Mouse (Mus musculus): ENCODE results near the gene Itgb2. TPM values are rescaled to one million over a fixed set of nuclear protein-coding genes. Genes with fewer than 3 reads are reported as not detected.

Gene Itgb2
- polyA plus RNA-seq, 1 experiment, result 401 TPM

GRCm38 (mm10) chr10:77590812-77591211 is 60.8 kb downstream of the Itgb2 start:
- H3K4me1 ChIP-seq (ENCODE audit: control insufficient read depth, insufficient read depth, low read length), result no peaks in the 10 kb centered on the region
- no peak overlapping the region for H3K27ac ChIP-seq (ENCODE audit: insufficient read depth, low read depth, low read length)
- TF ChIP-seq CTCF (IDR thresholded peaks at IDR 0.05; ENCODE audit: low read depth, low read length), result peak; percentile 34; the same call in 1 of the 2 replicates
- TF ChIP-seq POLR2A (IDR thresholded peaks at IDR 0.05; ENCODE audit: borderline replicate concordance, low read depth, low read length), result no peak
- H3K4me3 ChIP-seq (ENCODE audit: insufficient read depth, low read length), result no peak overlapping the region

GRCm38 (mm10) chr10:77591546-77591945 is 61.5 kb downstream of the Itgb2 start:
- Histone ChIP-seq H3K4me3 (ENCODE audit: insufficient read depth, low read length) (no peak overlapping the region), H3K4me1 (ENCODE audit: control insufficient read depth, insufficient read depth, low read length) (no peaks in the 10 kb centered on the region), H3K27ac (ENCODE audit: insufficient read depth, low read depth, low read length) (no peak overlapping the region)
- TF ChIP-seq POLR2A (IDR thresholded peaks at IDR 0.05; ENCODE audit: borderline replicate concordance, low read depth, low read length) (no peak), CTCF (IDR thresholded peaks at IDR 0.05; ENCODE audit: low read depth, low read length) (no peak)

- Histone ChIP-seq H3K4me3 (ENCODE audit: insufficient read depth, low read length) (no peak overlapping the region), H3K4me1 (ENCODE audit: control insufficient read depth, insufficient read depth, low read length) (no peaks in the 10 kb centered on the region), H3K27ac (ENCODE audit: insufficient read depth, low read depth, low read length) (no peak overlapping the region)
- TF ChIP-seq POLR2A (IDR thresholded peaks at IDR 0.05; ENCODE audit: borderline replicate concordance, low read depth, low read length) (no peak), CTCF (IDR thresholded peaks at IDR 0.05; ENCODE audit: low read depth, low read length) (no peak)
These were observed 66.0 kb downstream of the Itgb2 start for GRCm38 (mm10) chr10:77596060-77596459.

- Histone ChIP-seq H3K27ac (ENCODE audit: insufficient read depth, low read depth, low read length) (no peak overlapping the region), H3K4me1 (ENCODE audit: control insufficient read depth, insufficient read depth, low read length) (peaks cover 7% of the 10 kb centered on the region; the same call in 1 of the 2 replicates), H3K4me3 (ENCODE audit: insufficient read depth, low read length) (no peak overlapping the region)
- TF ChIP-seq POLR2A (IDR thresholded peaks at IDR 0.05; ENCODE audit: borderline replicate concordance, low read depth, low read length) (no peak), CTCF (IDR thresholded peaks at IDR 0.05; ENCODE audit: low read depth, low read length) (no peak)
These were observed 73.0 kb downstream of the Itgb2 start for GRCm38 (mm10) chr10:77603021-77603420.

GRCm38 (mm10) chr10:77604111-77604510 is 74.1 kb downstream of the Itgb2 start:
- Histone ChIP-seq H3K4me3 (ENCODE audit: insufficient read depth, low read length) (no peak overlapping the region), H3K4me1 (ENCODE audit: control insufficient read depth, insufficient read depth, low read length) (peaks cover 7% of the 10 kb centered on the region; the same call in 1 of the 2 replicates), H3K27ac (ENCODE audit: insufficient read depth, low read depth, low read length) (no peak overlapping the region)
- TF ChIP-seq CTCF (IDR thresholded peaks at IDR 0.05; ENCODE audit: low read depth, low read length) (0 out of 2 replicates have a peak, but pooled peaks have one; percentile 29), POLR2A (IDR thresholded peaks at IDR 0.05; ENCODE audit: borderline replicate concordance, low read depth, low read length) (no peak)

- Histone ChIP-seq H3K4me1 (ENCODE audit: control insufficient read depth, insufficient read depth, low read length) (peaks cover 8% of the 10 kb centered on the region), H3K4me3 (ENCODE audit: insufficient read depth, low read length) (no peak overlapping the region), H3K27ac (ENCODE audit: insufficient read depth, low read depth, low read length) (no peak overlapping the region)
- TF ChIP-seq CTCF (IDR thresholded peaks at IDR 0.05; ENCODE audit: low read depth, low read length), result no peak
- no peak for TF ChIP-seq POLR2A (IDR thresholded peaks at IDR 0.05; ENCODE audit: borderline replicate concordance, low read depth, low read length)
These were observed 74.9 kb downstream of the Itgb2 start for GRCm38 (mm10) chr10:77604958-77605357.

GRCm38 (mm10) chr10:77605368-77605767 is 75.3 kb downstream of the Itgb2 start:
- H3K4me1 ChIP-seq (ENCODE audit: control insufficient read depth, insufficient read depth, low read length), result peaks cover 12% of the 10 kb centered on the region
- peak overlapping the region; percentile 89 for H3K27ac ChIP-seq (ENCODE audit: insufficient read depth, low read depth, low read length)
- peak overlapping the region; percentile 73; the same call in 1 of the 2 replicates for H3K4me3 ChIP-seq (ENCODE audit: insufficient read depth, low read length)
- TF ChIP-seq POLR2A (IDR thresholded peaks at IDR 0.05; ENCODE audit: borderline replicate concordance, low read depth, low read length), result no peak
- TF ChIP-seq CTCF (IDR thresholded peaks at IDR 0.05; ENCODE audit: low read depth, low read length), result no peak

GRCm38 (mm10) chr10:77605908-77606826 is 76.1 kb downstream of the Itgb2 start, which contains the start of the genes Sumo3 and Gm49325:
Gene Sumo3 (plus strand): TSS chr10:77606097.
Gene Gm49325 (plus strand): TSS chr10:77606197.
- Histone ChIP-seq H3K4me3 (ENCODE audit: insufficient read depth, low read length) (peak within 1 kb of the TSS; percentile 87), H3K27ac (ENCODE audit: insufficient read depth, low read depth, low read length) (peak within 1 kb of the TSS; percentile 89), H3K4me1 (ENCODE audit: control insufficient read depth, insufficient read depth, low read length) (peaks cover 14% of the 10 kb centered on the region)
- TF ChIP-seq CTCF (IDR thresholded peaks at IDR 0.05; ENCODE audit: low read depth, low read length) (no peak), POLR2A (IDR thresholded peaks at IDR 0.05; ENCODE audit: borderline replicate concordance, low read depth, low read length) (no peak)

GRCm38 (mm10) chr10:77606855-77607254 is 76.8 kb downstream of the Itgb2 start:
- Histone ChIP-seq H3K4me1 (ENCODE audit: control insufficient read depth, insufficient read depth, low read length) (peaks cover 14% of the 10 kb centered on the region), H3K27ac (ENCODE audit: insufficient read depth, low read depth, low read length) (peak overlapping the region; percentile 85), H3K4me3 (ENCODE audit: insufficient read depth, low read length) (peak overlapping the region; percentile 87)
- TF ChIP-seq CTCF (IDR thresholded peaks at IDR 0.05; ENCODE audit: low read depth, low read length) (no peak), POLR2A (IDR thresholded peaks at IDR 0.05; ENCODE audit: borderline replicate concordance, low read depth, low read length) (no peak)

GRCm38 (mm10) chr10:77607441-77607840 is 77.4 kb downstream of the Itgb2 start:
- Histone ChIP-seq H3K4me1 (ENCODE audit: control insufficient read depth, insufficient read depth, low read length) (peaks cover 14% of the 10 kb centered on the region), H3K27ac (ENCODE audit: insufficient read depth, low read depth, low read length) (peak overlapping the region; percentile 85), H3K4me3 (ENCODE audit: insufficient read depth, low read length) (peak overlapping the region; percentile 87)
- TF ChIP-seq POLR2A (IDR thresholded peaks at IDR 0.05; ENCODE audit: borderline replicate concordance, low read depth, low read length), result no peak
- TF ChIP-seq CTCF (IDR thresholded peaks at IDR 0.05; ENCODE audit: low read depth, low read length), result no peak

All from bone marrow macrophage, adult 2 months (primary cell).